Mouse (Mus musculus) stomach, embryonic 15.5 days (tissue): Measurements from ENCODE around the gene Anapc2. TPM values are rescaled to one million over a fixed set of nuclear protein-coding genes. Genes with fewer than 3 reads are reported as not detected.
"Not testable (repeated sequence)": the region's sequence is repeated elsewhere in the genome, so short reads cannot be mapped to it uniquely, and the experiment has no call there.

Experiments used
- ATAC-seq: fragments of 200-750 bp; cut with Nextera tagmentation; 2 replicates; pipeline ENCODE4 v1.8.0; 2017; ENCODE audit warnings: low read depth, moderate number of reproducible peaks, moderate TSS enrichment; ENCODE audit not compliant: insufficient read depth, low FRiP score
- H3K27ac ChIP-seq: fragments of 300-500 bp; sonication (generic); 2 replicates; pipeline ENCODE4 v1.5.1; 2015; ENCODE audit warnings: mild to moderate bottlenecking, inconsistent platforms
- H3K27me3 ChIP-seq: fragments of 300-500 bp; sonication (generic); replicated peaks from 2 replicates; pipeline ENCODE4 v1.6.1; 2015; ENCODE audit warnings: inconsistent platforms
- H3K36me3 ChIP-seq: fragments of 300-500 bp; sonication (generic); 2 replicates; pipeline ENCODE4 v1.6.1; 2015; ENCODE audit warnings: inconsistent platforms
- H3K4me1 ChIP-seq: fragments of 300-500 bp; sonication (generic); 2 replicates; pipeline ENCODE4 v1.6.1; 2015; ENCODE audit warnings: inconsistent platforms
- H3K4me2 ChIP-seq: fragments of 300-500 bp; sonication (generic); 2 replicates; pipeline ENCODE4 v1.6.1; 2015; ENCODE audit warnings: mild to moderate bottlenecking, inconsistent platforms
- H3K4me3 ChIP-seq: fragments of 300-500 bp; sonication (generic); replicated peaks from 2 replicates; pipeline ENCODE4 v1.5.1; 2015; ENCODE audit warnings: inconsistent platforms
- H3K9ac ChIP-seq: fragments of 300-500 bp; sonication (generic); 2 replicates; pipeline ENCODE4 v1.6.1; 2015; ENCODE audit warnings: inconsistent platforms
- H3K9me3 ChIP-seq: fragments of 300-500 bp; sonication (generic); 2 replicates; pipeline ENCODE4 v1.6.1; 2016; ENCODE audit warnings: inconsistent platforms
- WGBS: fragments of 180-500 bp; shearing (Covaris S2); methylation state at CpG from one replicate; pipeline ENCODE4 v1.1.7; 2015; 5-methylcytosine and 5-hydroxymethylcytosine counted together
- polyA plus RNA-seq: library from polyadenylated mRNA; unstranded; fragments of >200 nt; fragmentation: Nextera tagmentation; extraction: Ambion mirVana; gene quantifications from 2 replicates; pipeline ENCODE4 v1.2.1, GENCODE M21; 2015

The Anapc2 gene
- polyA plus RNA-seq, 1 experiment from 2014 or later, result 108 TPM

DNA sequence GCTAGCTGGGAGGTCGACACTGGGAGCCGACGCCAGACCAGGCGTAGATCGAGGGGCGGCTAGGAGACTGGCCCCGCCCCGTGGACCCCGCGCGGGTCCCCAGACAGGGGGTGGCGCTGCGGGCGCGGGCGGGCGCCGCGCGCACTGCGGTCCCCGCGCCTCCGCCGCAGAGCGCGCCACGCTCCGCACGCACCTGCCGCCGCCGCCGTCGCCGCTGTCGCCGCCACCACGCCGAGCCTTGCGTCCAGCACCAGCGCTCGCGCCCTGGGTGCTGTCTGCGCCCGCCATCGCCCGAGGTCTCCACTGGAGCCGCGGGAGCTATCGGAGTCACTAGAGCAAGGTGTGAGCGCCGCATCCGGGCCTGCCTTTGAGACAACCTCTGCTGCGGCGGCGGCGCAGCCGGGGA, 30.2 kb upstream of the Anapc2 start, which contains the start of the genes Rnf208 and Cysrt1:
Gene Rnf208, plus strand, starts transcription at position 155 of the 406 bp plus-strand sequence.
Gene Cysrt1, minus strand, starts transcription at position 352 of the 406 bp plus-strand sequence.
- ATAC-seq, result no peak
- WGBS, result under 1% methylated on average over 53 of the region's 59 CpGs

DNA sequence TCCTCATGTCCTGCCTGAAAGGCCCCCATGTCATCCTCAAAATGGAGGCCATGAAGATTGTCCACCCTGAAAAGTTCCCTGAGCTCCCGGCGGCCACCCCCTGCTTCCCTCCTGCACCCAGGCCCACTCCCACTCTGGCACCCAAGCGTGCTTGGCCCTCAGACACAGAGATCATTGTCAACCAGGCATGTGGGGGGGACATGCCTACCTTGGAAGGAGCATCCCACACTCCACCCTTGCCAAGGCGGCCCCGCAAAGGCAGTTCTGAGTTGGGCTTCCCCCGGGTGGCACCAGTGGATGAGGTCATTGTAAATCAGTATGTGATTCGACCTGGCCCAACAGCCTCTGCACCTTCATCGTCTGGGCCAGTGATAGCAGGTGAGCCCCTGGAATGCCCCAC, 28.9 kb upstream of the Anapc2 start:
- Histone ChIP-seq H3K36me3 (0 out of 2 replicates have a peak, but pooled peaks cover 5% of the 10 kb centered on the region), H3K4me2 (no peak overlapping the region), H3K4me3 (no peak overlapping the region), H3K27ac (no peak overlapping the region), H3K9ac (no peak overlapping the region), H3K27me3 (0 out of 2 replicates have a peak, but pooled peaks cover 20% of the 10 kb centered on the region), H3K9me3 (no peaks in the 10 kb centered on the region), H3K4me1 (peaks cover 25% of the 10 kb centered on the region)
- WGBS, result 71% methylated on average over 8 of the region's 8 CpGs
- no peak for ATAC-seq

More for the DNA sequence above, 30.2 kb upstream of the Anapc2 start, which contains the start of the genes Rnf208 and Cysrt1:
- Histone ChIP-seq H3K9me3 (no peaks in the 10 kb centered on the region), H3K4me3 (peak within 1 kb of the TSS; percentile 52), H3K36me3 (no peaks in the 10 kb centered on the region), H3K27me3 (0 out of 2 replicates have a peak, but pooled peaks cover 20% of the 10 kb centered on the region), H3K9ac (peak within 1 kb of the TSS; percentile 44), H3K4me2 (peak within 1 kb of the TSS; percentile 97), H3K27ac (peak within 1 kb of the TSS; percentile 60), H3K4me1 (peaks cover 25% of the 10 kb centered on the region)

DNA sequence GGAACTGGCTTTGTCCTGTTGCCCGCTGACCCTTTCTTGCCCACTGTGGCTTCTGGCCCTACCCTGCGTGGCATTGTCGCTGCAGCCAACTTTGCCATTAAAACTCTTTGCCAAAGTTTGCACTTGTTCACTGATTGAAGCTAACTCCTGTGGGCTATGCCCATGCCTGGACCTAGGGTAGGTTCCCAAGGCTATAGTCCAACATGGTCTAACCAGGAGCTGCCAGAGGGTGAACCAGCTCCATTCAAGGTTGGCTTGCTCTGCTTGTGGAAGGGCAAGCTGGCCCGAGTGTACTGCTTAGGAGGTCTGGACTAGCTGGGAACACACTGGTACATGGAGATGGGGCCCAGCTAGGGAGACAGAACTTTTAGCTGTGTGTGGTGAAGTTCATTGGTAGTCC, 28.1 kb upstream of the Anapc2 start:
- no peak for ATAC-seq
- no peak overlapping the region for H3K27ac ChIP-seq
- H3K4me2 ChIP-seq, result no peak overlapping the region
- H3K4me3 ChIP-seq, result no peak overlapping the region
- 88% methylated on average over 4 of the region's 4 CpGs for WGBS
- H3K36me3 ChIP-seq, result 0 out of 2 replicates have a peak, but pooled peaks cover 12% of the 10 kb centered on the region
- H3K9ac ChIP-seq, result no peak overlapping the region
- peaks cover 25% of the 10 kb centered on the region for H3K4me1 ChIP-seq
- no peaks in the 10 kb centered on the region for H3K9me3 ChIP-seq
- 0 out of 2 replicates have a peak, but pooled peaks cover 20% of the 10 kb centered on the region for H3K27me3 ChIP-seq

DNA sequence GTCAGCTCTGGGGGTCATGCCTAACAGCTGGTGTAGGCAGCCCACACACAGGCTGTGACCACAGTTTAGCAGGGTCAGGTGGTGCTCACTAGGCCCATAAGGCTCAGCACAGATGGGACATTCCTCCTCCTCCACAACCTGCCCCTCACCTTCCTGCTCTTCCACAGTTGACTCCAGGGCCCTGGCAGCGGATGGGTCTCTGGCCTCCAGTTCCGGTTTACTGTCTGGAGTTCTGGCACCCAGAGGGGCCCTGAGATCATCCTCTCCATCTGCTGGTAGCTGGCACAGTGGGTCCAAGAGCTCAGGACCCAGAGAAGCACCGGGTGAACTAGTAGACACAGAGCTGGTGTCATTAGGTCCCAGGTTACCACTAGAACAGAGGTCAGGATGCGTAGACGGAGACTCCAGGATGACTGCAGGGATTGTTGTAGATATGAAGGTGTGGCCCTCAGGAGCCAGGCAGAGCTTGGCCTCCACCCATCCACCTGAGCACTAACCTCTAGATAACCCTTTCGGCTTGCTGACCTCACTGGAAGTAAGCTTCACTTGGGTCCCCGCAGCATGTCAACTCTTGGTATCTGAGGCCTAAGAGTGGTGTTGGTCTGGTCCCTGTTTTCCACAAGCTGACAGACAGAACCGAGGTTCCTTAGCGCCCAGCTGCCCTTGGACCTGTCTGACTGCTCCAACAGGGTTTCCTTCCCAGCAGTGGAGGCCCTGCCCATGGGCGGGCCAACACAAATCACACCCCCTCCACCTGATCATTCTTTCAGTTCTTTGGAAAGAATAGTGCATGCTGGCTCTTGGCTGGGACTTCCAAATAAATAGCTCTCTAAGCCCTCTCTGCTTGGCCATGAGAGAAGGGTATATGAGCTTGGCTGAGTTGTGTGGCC, 25.9 kb upstream of the Anapc2 start, which contains the start of gene AL732309.1:
Gene AL732309.1, minus strand, starts transcription at position 681 of the 890 bp plus-strand sequence.
- H3K9ac ChIP-seq, result no peak within 1 kb of the TSS
- peaks cover 13% of the 10 kb centered on the region; the same call in 1 of the 2 replicates for H3K4me1 ChIP-seq
- no peak within 1 kb of the TSS; the same call in 1 of the 2 replicates for H3K27ac ChIP-seq
- H3K9me3 ChIP-seq, result no peaks in the 10 kb centered on the region
- H3K4me2 ChIP-seq, result no peak within 1 kb of the TSS
- peak; percentile 63 for ATAC-seq
- no peak within 1 kb of the TSS for H3K4me3 ChIP-seq
- WGBS, result 79% methylated on average over 10 of the region's 10 CpGs
- H3K27me3 ChIP-seq, result 0 out of 2 replicates have a peak, but pooled peaks cover 19% of the 10 kb centered on the region
- peaks cover 31% of the 10 kb centered on the region; the same call in 1 of the 2 replicates for H3K36me3 ChIP-seq

DNA sequence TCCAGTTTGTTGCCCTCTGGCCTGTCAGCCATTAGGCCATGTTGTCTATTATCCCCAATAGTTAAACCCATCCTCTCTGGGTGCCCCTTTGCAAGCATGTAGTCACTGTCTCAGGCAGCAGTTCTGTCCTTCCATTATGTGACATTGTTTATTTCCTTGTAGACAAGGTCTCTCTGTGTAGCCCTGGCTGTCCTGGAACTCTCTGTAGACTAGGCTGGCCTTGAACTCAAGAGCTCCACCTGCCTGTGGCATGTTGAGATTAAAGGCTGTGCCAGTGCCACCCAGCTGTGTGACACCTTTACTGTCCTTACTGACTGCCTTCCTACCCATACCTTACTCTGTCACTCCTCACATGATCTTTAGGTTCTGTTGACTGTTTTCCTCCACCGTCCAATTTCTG, 19.9 kb upstream of the Anapc2 start:
- no peak overlapping the region for H3K4me2 ChIP-seq
- peaks cover 38% of the 10 kb centered on the region; the same call in 1 of the 2 replicates for H3K36me3 ChIP-seq
- no peak overlapping the region for H3K4me3 ChIP-seq
- no peak for ATAC-seq
- H3K9ac ChIP-seq, result no peak overlapping the region
- H3K27ac ChIP-seq, result no peak overlapping the region
- H3K27me3 ChIP-seq, result no peaks in the 10 kb centered on the region
- 66% methylated on average over 1 of the region's 1 CpGs for WGBS
- peaks cover 14% of the 10 kb centered on the region for H3K4me1 ChIP-seq
- H3K9me3 ChIP-seq, result no peaks in the 10 kb centered on the region

DNA sequence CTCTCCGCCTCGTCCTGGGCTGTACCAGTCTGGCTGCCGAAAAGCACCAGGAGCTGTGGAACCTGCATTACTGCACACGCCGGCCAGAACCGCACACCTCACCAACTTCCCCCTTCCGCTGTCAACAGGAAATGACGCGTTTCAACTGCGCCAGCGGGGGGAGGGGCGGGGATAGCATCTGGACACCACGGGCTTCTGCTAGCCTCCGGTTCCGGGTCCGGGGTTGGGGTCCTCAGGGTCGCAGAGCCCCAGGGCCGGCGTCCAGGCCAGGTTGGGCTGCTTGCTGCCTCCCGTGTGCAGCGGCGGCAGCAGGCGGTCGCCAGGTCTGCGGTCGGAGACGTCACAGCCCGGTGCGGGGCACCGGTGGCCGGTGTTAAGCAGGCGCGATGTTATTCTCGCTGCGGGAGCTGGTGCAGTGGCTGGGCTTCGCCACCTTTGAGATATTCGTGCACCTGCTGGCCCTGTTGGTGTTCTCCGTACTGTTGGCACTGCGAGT, 16.9 kb upstream of the Anapc2 start, which contains the start of gene Tmem203:
Gene Tmem203, plus strand, starts transcription at position 156 of the 496 bp plus-strand sequence.
- 0% methylated on average over 39 of the region's 39 CpGs for WGBS
- Histone ChIP-seq H3K9me3 (no peaks in the 10 kb centered on the region), H3K36me3 (peaks cover 15% of the 10 kb centered on the region; the same call in 1 of the 2 replicates), H3K9ac (peak within 1 kb of the TSS; percentile 86), H3K4me3 (peak within 1 kb of the TSS; percentile 92), H3K27me3 (no peaks in the 10 kb centered on the region), H3K4me2 (peak within 1 kb of the TSS; percentile 96), H3K4me1 (peaks cover 14% of the 10 kb centered on the region), H3K27ac (peak within 1 kb of the TSS; percentile 75)
- ATAC-seq, result peak; percentile 86

DNA sequence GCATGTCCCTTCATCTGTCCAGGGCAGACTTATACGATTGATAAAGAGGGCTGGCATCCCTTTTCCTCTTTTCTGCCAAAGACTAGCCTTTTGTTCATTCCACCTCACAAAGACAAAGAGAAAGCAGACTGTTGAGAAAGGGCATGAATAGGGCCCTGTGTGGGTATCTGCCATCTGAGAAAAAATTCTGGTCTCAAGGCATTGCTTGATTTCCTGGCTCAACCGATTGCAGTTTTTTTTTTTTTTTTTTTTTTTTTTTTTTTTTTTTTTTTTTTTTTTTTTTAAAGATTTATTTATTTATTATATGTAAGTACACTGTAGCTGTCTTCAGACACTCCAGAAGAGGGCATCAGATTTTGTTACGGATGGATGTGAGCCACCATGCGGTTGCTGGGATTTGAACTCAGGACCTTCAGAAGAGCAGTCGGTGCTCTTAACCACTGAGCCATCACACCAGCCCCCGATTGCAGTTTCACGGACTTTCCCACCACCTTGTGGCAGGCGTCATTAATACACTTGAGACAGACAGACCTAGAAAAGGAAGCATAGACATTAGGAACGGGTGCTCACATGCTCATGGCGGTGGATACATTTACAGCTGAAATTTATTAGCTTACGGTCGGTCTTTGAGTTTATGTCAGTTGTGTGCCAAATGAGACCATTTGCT, 15.7 kb upstream of the Anapc2 start:
- not testable (repeated sequence) for H3K9me3 ChIP-seq, H3K36me3 ChIP-seq, H3K27me3 ChIP-seq, ATAC-seq, H3K27ac ChIP-seq
- WGBS, result 57% methylated on average over 12 of the region's 12 CpGs
- H3K4me1 ChIP-seq, result peaks cover 14% of the 10 kb centered on the region
- H3K4me2 ChIP-seq, result peak overlapping the region; percentile 96
- 0 out of 2 replicates have a peak overlapping the region, but pooled peaks have one; percentile 86 for H3K9ac ChIP-seq
- peak overlapping the region; percentile 92 for H3K4me3 ChIP-seq

DNA sequence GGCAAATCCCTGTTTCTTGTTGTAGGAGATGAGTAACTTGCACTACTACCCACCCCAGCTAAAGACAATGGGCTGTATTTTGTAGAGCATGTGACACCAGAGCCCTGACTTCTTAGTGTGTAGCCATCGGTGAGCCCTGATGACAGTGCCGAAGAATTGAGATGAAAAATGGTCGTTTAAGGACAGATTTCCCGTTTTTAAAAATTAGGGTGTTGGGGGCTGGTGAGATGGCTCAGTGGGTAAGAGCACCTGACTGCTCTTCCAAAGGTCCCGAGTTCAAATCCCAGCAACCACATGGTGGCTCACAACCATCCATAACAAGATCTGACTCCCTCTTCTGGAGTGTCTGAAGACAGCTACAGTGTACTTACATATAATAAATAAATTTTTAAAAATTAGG, 15.0 kb upstream of the Anapc2 start:
- not testable (repeated sequence) for ATAC-seq, H3K9me3 ChIP-seq, H3K9ac ChIP-seq, H3K27ac ChIP-seq, H3K36me3 ChIP-seq, H3K27me3 ChIP-seq, H3K4me2 ChIP-seq, H3K4me3 ChIP-seq
- WGBS, result 86% methylated on average over 5 of the region's 5 CpGs
- peaks cover 14% of the 10 kb centered on the region for H3K4me1 ChIP-seq

DNA sequence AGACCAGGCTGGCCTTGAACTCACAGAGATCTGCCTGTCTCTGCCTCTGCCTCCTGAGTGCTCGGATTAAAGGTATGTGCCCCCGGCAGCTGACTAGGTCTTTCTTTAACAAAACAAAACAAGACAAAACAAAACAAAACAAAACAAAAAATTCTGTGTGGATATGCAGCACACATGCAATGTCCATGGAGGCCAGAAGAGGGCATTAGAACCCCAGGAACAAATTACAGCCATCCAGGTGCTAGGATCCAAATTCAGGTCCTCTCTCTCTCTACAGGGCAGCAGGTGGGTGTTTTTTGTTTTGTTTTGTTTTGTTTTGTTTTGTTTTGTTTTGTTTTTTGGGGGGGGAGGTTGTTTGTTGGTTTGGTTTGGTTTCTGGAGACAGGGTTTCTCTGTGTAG, 13.4 kb upstream of the Anapc2 start:
- Histone ChIP-seq H3K36me3 (no peaks in the 10 kb centered on the region), H3K4me3 (no peak overlapping the region), H3K27ac (no peak overlapping the region), H3K27me3 (peaks cover 4% of the 10 kb centered on the region; the same call in 1 of the 2 replicates), H3K4me1 (peaks cover 22% of the 10 kb centered on the region), H3K9me3 (no peaks in the 10 kb centered on the region), H3K4me2 (no peak overlapping the region), H3K9ac (no peak overlapping the region)
- no peak for ATAC-seq
- 50% methylated on average over 2 of the region's 2 CpGs for WGBS

DNA sequence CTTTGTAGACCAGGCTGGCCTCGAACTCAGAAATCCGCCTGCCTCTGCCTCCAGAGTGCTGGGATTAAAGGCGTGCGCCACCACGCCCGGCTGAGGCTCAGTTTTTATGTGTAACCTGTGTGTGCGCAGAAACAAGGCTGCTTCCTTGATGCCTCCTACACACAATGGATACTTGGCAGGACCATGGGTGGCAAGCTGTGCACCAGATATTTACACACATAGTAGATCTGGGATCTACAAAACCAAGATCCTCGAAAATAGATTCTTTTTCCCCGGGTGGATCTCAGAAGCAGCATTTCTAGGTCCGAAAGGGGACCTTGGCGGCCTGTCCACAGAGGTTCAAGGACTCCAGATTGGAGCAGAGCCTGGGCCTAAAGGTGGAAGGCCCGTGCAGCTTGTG, 10.4 kb upstream of the Anapc2 start:
- peak overlapping the region; percentile 74 for H3K4me3 ChIP-seq
- H3K4me1 ChIP-seq, result peaks cover 33% of the 10 kb centered on the region
- peak overlapping the region; percentile 84 for H3K4me2 ChIP-seq
- no peak overlapping the region for H3K9ac ChIP-seq
- H3K27me3 ChIP-seq, result peaks cover 5% of the 10 kb centered on the region; the same call in 1 of the 2 replicates
- ATAC-seq, result no peak
- peak overlapping the region; percentile 77 for H3K27ac ChIP-seq
- 51% methylated on average over 12 of the region's 12 CpGs for WGBS
- no peaks in the 10 kb centered on the region for H3K9me3 ChIP-seq
- no peaks in the 10 kb centered on the region for H3K36me3 ChIP-seq

DNA sequence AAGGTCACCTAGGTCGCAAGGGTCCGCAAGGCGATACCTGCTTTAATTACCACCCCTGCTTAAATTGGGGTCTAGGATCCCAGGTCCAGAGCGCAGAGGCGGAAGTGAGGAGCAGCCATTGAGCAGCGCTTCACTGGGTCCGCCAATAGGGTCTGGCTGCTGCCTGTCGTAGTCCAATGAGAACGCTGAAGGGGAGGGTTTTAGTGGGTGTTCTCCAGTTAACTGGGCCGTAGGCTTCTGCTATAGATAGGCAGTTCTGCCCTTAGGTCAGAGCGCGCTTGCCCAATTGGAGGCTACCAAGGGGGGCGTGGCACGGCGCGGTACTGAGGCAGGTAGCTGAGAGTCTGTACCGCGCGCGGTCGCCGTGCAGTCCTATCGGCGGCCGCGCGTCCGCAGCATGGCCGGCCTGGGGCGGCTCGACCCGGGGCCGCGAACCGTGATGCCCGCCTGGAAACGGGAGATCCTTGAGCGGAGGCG, 9.9 kb upstream of the Anapc2 start, which contains the start of gene Tprn:
Gene Tprn, plus strand, starts transcription at position 328 of the 477 bp plus-strand sequence.
- ATAC-seq, result peak; percentile 98
- Histone ChIP-seq H3K9ac (peak within 1 kb of the TSS; percentile 27; the same call in 1 of the 2 replicates), H3K27ac (peak within 1 kb of the TSS; percentile 77), H3K36me3 (no peaks in the 10 kb centered on the region), H3K9me3 (no peaks in the 10 kb centered on the region), H3K4me1 (peaks cover 37% of the 10 kb centered on the region), H3K4me3 (peak within 1 kb of the TSS; percentile 74), H3K27me3 (peaks cover 5% of the 10 kb centered on the region; the same call in 1 of the 2 replicates), H3K4me2 (peak within 1 kb of the TSS; percentile 84)
- WGBS, result under 1% methylated on average over 39 of the region's 39 CpGs
